Mouse (Mus musculus) neural tube, embryonic 11.5 days (tissue): ENCODE results near the gene Gstp3. TPM values are rescaled to one million over a fixed set of nuclear protein-coding genes. Genes with fewer than 3 reads are reported as not detected.
"Not testable (repeated sequence)": the region's sequence is repeated elsewhere in the genome, so short reads cannot be mapped to it uniquely, and the experiment has no call there.

Experiments
- ATAC-seq: fragments of 200-750 bp; cut with Nextera tagmentation; 2 replicates; pipeline ENCODE4 v1.8.0; 2017; ENCODE audit warnings: moderate number of reproducible peaks, mild to moderate bottlenecking, moderate TSS enrichment, moderate library complexity; ENCODE audit not compliant: insufficient read depth, low FRiP score, low TSS enrichment
- DNase-seq: peaks from one replicate; pipeline ENCODE4 v3.0.0-alpha.2; 2015; ENCODE audit warnings: low spot score
- H3K27ac ChIP-seq: fragments of 300-500 bp; sonication (generic); 2 replicates; pipeline ENCODE4 v1.5.1; 2014; ENCODE audit warnings: low read depth, mild to moderate bottlenecking, low read length
- H3K27me3 ChIP-seq: fragments of 300-500 bp; sonication (generic); 2 replicates; pipeline ENCODE4 v1.6.1; 2014; ENCODE audit warnings: mild to moderate bottlenecking, low read length, mixed read lengths; ENCODE audit not compliant: control insufficient read depth, insufficient read depth
- H3K36me3 ChIP-seq: fragments of 300-500 bp; sonication (generic); 2 replicates; pipeline ENCODE4 v1.6.1; 2014; ENCODE audit warnings: mild to moderate bottlenecking, low read length, moderate library complexity, mixed read lengths; ENCODE audit not compliant: control insufficient read depth, insufficient read depth
- H3K4me1 ChIP-seq: fragments of 300-500 bp; sonication (generic); 2 replicates; pipeline ENCODE4 v1.6.1; 2014; ENCODE audit warnings: low read length, mixed read lengths; ENCODE audit not compliant: control insufficient read depth, insufficient read depth
- H3K4me2 ChIP-seq: fragments of 300-500 bp; sonication (generic); 2 replicates; pipeline ENCODE4 v1.6.1; 2014; ENCODE audit warnings: low read depth, mild to moderate bottlenecking, moderate library complexity
- H3K4me3 ChIP-seq: fragments of 300-500 bp; sonication (generic); 2 replicates; pipeline ENCODE4 v1.5.1; 2014; ENCODE audit warnings: low read depth, low read length
- H3K9ac ChIP-seq: fragments of 300-500 bp; sonication (generic); 2 replicates; pipeline ENCODE4 v1.6.1; 2014; ENCODE audit warnings: mild to moderate bottlenecking, low read length
- H3K9me3 ChIP-seq: fragments of 300-500 bp; sonication (generic); 2 replicates; pipeline ENCODE4 v1.6.1; 2016; ENCODE audit warnings: low read length; ENCODE audit not compliant: control insufficient read depth
- WGBS: fragments of 180-500 bp; shearing (Covaris S2); extraction: QIAGEN DNeasy Blood & Tissue Kit; methylation state at CpG from one replicate; pipeline ENCODE4 v1.1.7; 2014; 5-methylcytosine and 5-hydroxymethylcytosine counted together
- polyA plus RNA-seq: library from polyadenylated mRNA; unstranded; fragments of >200 nt; fragmentation: Nextera tagmentation; extraction: Ambion mirVana; gene quantifications from 2 replicates; pipeline ENCODE4 v1.2.1, GENCODE M21; 2014

Gstp3 gene
- polyA plus RNA-seq, 1 experiment from 2014 or later = not detected

- not testable (repeated sequence) for H3K36me3 ChIP-seq, H3K9me3 ChIP-seq, H3K9ac ChIP-seq, ATAC-seq, H3K4me1 ChIP-seq, DNase-seq, H3K4me3 ChIP-seq, H3K27ac ChIP-seq, H3K27me3 ChIP-seq, H3K4me2 ChIP-seq
- 86% methylated on average over 2 of the region's 4 CpGs for WGBS
Measured at GRCm38 (mm10) chr19:4063357-4063756, 4.0 kb upstream of the Gstp3 start.

GRCm38 (mm10) chr19:4060899-4061465 lies 1.6 kb upstream of the Gstp3 start:
- Histone ChIP-seq H3K4me2 (no peak overlapping the region), H3K4me1 (no peaks in the 10 kb centered on the region), H3K27ac (no peak overlapping the region), H3K27me3 (no peaks in the 10 kb centered on the region), H3K4me3 (no peak overlapping the region), H3K36me3 (no peaks in the 10 kb centered on the region), H3K9ac (no peak overlapping the region), H3K9me3 (no peaks in the 10 kb centered on the region)
- WGBS = 90% methylated on average over 6 of the region's 6 CpGs
- ATAC-seq (no peak), DNase-seq (no peak)

- H3K27ac ChIP-seq, DNase-seq, H3K27me3 ChIP-seq, H3K36me3 ChIP-seq, H3K9ac ChIP-seq, H3K4me2 ChIP-seq, ATAC-seq, H3K4me1 ChIP-seq, H3K4me3 ChIP-seq, H3K9me3 ChIP-seq: not testable (repeated sequence)
- 85% methylated on average over 8 of the region's 8 CpGs for WGBS
Measured at GRCm38 (mm10) chr19:4060044-4060898, 902 bp upstream of the Gstp3 start.

GRCm38 (mm10) chr19:4058581-4058980 lies 788 bp downstream of the Gstp3 start:
- Histone ChIP-seq H3K4me3 (no peak overlapping the region), H3K9me3 (no peaks in the 10 kb centered on the region), H3K27me3 (no peaks in the 10 kb centered on the region), H3K4me2 (no peak overlapping the region), H3K9ac (no peak overlapping the region), H3K36me3 (no peaks in the 10 kb centered on the region), H3K27ac (no peak overlapping the region), H3K4me1 (no peaks in the 10 kb centered on the region)
- DNase-seq (no peak), ATAC-seq (no peak)
- WGBS = 94% methylated on average over 5 of the region's 5 CpGs

- Histone ChIP-seq H3K27ac (no peak overlapping the region), H3K4me2 (no peak overlapping the region), H3K36me3 (no peaks in the 10 kb centered on the region), H3K4me3 (no peak overlapping the region), H3K9ac (no peak overlapping the region), H3K4me1 (no peaks in the 10 kb centered on the region), H3K27me3 (no peaks in the 10 kb centered on the region), H3K9me3 (no peaks in the 10 kb centered on the region)
- DNase-seq (no peak), ATAC-seq (no peak)
- WGBS = 91% methylated on average over 7 of the region's 7 CpGs
Measured at GRCm38 (mm10) chr19:4057962-4058361, 1.4 kb downstream of the Gstp3 start.

GRCm38 (mm10) chr19:4057389-4057788 lies 2.0 kb downstream of the Gstp3 start:
- DNase-seq (no peak), ATAC-seq (no peak)
- H3K27me3 ChIP-seq = no peaks in the 10 kb centered on the region
- H3K27ac ChIP-seq = no peak overlapping the region
- 90% methylated on average over 13 of the region's 13 CpGs for WGBS
- no peaks in the 10 kb centered on the region for H3K36me3 ChIP-seq
- no peak overlapping the region for H3K9ac ChIP-seq
- no peak overlapping the region for H3K4me2 ChIP-seq
- H3K4me3 ChIP-seq = no peak overlapping the region
- no peaks in the 10 kb centered on the region for H3K9me3 ChIP-seq
- H3K4me1 ChIP-seq = no peaks in the 10 kb centered on the region

- Histone ChIP-seq H3K36me3 (no peaks in the 10 kb centered on the region), H3K9ac (no peak overlapping the region), H3K4me3 (no peak overlapping the region), H3K9me3 (no peaks in the 10 kb centered on the region), H3K27me3 (no peaks in the 10 kb centered on the region), H3K4me1 (no peaks in the 10 kb centered on the region), H3K27ac (no peak overlapping the region), H3K4me2 (no peak overlapping the region)
- no peak for DNase-seq
- no peak for ATAC-seq
- WGBS = 42% methylated on average over 4 of the region's 4 CpGs
Measured at GRCm38 (mm10) chr19:4056727-4057126, 2.6 kb downstream of the Gstp3 start.

GRCm38 (mm10) chr19:4055947-4056693 lies 3.2 kb downstream of the Gstp3 start:
- Histone ChIP-seq H3K9me3 (no peaks in the 10 kb centered on the region), H3K4me1 (no peaks in the 10 kb centered on the region), H3K36me3 (no peaks in the 10 kb centered on the region), H3K27me3 (no peaks in the 10 kb centered on the region), H3K4me3 (no peak overlapping the region), H3K9ac (no peak overlapping the region), H3K4me2 (no peak overlapping the region), H3K27ac (no peak overlapping the region)
- ATAC-seq (no peak), DNase-seq (no peak)
- 70% methylated on average over 15 of the region's 15 CpGs for WGBS
